Mouse (Mus musculus): ENCODE data around the gene Prickle1.

Gene Prickle1

DNA sequence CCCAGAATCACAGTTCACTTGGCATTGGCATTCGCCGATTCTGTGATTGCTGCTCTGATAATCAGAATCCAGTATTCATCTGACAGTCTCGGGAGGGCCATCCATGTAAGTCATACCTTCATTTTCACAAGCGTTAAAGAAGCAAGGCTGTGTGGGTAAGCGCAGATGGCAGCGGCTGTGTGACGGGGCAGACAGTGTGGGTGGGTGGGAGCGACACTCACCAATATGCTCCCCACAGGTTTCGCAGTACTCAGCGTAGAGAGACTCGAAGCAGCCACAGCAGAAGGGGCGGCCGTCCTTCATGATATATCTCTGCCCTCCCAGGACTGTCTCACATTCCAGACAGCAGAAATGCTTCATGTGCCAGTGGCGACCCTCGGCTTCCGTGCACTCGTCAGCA lies 90.9 kb downstream of the Prickle1 start:
- DNase-seq (ENCODE audit: low spot score in 2 of 2), result no peak

DNA sequence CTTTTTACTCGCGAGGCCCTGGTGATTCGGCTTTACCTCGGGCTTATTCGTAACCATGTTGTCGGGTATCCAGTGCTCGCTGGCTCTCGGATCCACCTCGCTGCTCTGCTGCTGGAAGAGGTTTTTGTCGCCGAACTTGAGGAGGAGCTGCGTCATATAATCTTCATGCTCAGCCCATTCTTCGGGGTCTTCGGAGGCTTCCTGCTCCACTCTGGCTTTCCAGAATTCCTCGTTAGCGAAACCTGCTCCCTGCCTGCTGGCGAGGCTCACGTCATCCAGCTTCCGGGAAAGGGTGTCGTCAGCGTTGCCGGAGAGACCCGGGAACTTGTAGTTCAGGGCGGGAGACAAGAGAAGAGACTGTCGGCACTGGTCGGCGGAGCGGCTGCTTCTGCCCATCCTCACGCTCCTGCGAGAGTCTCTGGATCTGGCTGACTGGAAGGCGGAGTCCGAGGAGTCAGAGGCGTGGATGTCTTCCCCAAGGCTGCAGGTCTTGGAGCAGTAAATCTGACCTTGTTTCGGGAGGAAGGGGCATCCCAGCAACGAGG lies 92.4 kb downstream of the Prickle1 start:
- DNase-seq (ENCODE audit: low spot score in 2 of 2), result no peak

DNA sequence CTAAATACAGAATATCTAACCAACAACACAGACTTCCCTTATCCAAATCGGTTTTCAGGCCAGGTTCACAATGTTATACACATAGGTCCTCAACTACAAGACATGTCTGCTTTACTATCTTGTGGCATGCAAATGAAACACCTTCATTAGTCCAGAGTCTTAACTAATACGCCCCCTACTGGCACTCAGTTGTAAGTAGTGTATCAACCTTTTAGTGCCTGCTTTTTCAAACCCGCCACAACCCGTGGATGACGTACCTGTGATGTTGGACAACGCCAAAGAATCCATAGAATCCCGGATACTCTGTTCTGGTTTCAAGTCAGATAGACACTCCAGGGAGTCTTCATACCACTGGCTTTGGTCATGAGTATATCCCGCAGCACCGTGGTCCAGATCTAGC lies 93.0 kb downstream of the Prickle1 start:
- no peak for DNase-seq (ENCODE audit: low spot score in 2 of 2)

DNA sequence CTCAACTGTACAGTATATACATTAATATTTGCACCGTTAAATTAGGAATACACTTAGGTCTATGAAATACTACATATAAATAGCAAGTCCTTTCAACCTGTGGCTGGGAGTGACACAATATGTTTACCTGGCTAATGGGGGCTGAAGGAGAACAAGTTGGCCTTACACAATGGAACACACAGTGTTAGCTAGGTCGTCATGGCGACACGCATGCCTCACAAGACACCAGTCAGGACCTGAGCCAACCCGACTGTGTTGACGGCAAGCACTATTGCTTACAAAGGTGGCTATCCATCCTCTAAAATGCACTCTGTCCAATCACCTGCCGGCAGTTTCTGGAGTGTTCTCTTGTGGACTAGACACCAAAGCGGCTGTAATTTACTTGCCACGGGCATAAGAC lies 95.8 kb downstream of the Prickle1 start:
- DNase-seq (ENCODE audit: low spot score in 2 of 2), result no peak

DNA sequence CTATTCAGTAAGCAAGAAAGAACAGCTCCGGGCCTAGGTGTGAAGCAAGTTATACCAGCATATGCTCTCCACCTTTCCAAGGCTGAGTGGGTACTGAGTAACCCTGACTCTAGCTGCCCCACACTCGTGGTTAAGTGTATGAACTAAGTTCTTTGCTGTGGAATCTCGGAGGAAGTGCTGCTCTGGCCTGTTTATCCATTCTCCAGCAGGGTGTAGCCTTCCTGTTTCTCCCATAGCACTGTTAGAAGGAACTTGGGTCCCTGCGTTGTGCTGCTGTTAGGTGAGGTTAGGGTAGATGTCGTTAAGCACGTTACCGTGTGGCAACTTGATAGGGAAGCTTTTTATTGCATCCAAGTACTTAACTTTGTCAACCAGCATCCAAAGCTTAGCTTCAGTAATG lies 101.0 kb downstream of the Prickle1 start:
- no peak for DNase-seq (ENCODE audit: low spot score in 2 of 2)

DNA sequence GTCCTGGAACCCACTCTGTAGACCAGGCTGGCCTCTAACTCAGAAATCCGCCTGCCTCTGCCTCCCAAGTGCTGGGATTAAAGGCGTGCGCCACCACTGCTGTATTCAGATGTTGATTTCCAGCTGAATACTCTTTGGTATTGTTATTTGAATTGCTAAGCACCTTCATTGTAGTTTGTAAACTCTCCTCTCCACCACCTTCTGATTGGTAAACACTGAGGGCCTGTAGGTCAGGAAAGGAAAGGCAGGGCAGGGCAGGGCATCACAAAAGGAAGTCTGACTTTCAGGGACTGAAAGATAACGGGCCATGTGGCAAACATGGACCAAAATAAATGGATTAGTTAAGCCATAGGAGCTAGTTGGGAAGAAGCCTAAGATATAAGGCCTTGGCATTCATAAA lies 106.1 kb downstream of the Prickle1 start:
- DNase-seq (ENCODE audit: low spot score in 2 of 2), result no peak

DNA sequence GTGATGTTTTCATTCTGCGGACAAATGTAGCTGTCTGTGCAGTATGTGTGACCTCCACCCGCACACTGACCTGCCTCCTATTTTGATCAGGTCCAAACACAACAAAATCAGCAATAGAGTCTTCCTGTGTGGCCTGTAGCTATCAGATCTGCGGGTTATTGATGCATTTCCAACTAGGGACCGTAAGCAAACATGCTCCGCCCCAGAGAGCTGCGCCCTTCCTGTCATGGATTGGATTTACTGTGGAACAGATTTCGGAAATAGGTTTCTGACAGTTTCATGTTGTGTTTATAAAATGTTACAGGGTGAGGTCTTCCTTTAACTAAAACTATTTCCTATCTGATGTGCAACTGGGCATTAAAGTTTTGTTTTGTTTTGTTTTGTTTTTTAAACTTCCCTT lies 109.6 kb downstream of the Prickle1 start:
- no peak for DNase-seq (ENCODE audit: low spot score in 2 of 2)

DNA sequence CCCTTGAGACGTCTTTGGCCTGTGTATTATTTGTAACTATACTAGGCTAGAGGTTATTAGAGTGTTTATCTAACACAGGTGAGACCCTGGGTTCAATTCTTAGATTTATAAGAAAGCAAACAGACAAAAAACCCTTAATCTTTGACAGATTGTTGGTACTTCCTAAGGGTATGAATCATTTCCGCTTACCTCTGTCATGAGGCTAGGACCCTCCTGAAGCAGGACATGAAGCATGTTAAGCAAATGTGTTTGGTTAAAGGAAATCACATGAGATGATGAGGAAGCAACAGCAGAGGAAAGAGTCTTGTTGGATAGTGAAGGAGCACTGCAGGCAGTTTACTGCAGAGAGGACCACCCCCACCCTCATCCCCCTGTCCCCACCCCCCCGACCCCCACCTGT lies 110.4 kb downstream of the Prickle1 start:
- DNase-seq (ENCODE audit: low spot score in 2 of 2), result no peak

DNA sequence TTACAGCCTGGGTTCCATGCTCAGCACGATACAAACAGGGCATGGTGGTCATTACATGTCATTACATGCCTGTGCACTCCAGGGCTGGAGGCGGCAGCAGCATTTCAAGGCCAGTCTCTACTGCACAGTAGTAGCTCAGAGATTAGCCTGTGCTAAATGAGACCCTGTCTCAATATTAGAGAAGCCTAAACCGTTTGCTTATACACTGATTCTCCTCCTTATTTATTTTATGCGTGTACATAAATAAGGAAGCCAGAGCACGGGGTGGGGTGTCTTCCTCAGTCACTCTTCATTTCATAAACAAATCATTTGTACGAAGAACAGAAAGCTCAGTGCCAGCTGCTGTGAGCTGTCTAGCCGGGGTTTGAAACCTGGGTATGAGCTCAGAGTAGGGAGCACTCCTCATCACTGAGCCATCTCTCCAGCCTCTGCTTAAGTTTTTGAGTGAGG lies 111.4 kb downstream of the Prickle1 start:
- DNase-seq (ENCODE audit: low spot score in 2 of 2), result no peak

DNA sequence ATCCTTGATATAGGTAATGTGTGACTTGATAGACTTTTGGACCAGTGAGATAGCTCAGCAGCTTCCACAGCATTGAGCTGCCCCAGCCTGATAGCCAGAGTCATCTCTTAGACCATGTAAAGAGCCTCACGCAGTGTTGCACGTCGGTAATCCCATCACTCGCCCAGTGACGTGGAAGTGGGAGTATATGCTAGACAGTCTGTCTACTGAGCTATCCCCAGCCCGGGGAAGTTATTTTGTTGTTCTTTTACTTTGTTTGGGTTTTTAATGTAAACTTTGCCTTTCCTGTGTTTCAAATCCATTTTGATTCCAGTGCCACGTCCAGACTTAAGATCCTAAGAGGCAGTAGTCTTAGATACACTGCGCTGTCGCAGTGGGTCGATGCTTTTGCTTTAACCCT lies 114.6 kb downstream of the Prickle1 start:
- DNase-seq (ENCODE audit: low spot score in 2 of 2), result no peak

DNA sequence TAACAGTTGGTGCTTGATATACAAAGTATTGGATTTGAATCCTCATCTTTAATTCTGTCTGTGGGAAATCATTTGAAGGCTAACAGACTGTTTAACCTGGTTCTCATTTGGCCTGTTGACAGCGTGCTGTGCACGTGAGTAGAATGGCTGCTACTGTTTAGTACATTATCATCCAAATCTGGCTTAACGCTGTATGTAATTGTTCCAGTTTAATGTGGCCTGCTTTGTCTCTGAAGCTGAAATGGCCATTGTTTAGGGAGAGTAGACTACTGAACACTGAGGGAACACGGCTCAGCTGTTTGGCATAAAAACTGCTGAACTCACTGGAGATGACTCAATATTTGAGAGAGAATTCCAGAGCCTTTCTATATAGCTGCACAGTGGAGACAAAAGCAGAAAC lies 116.2 kb downstream of the Prickle1 start:
- no peak for DNase-seq (ENCODE audit: low spot score in 2 of 2)

DNA sequence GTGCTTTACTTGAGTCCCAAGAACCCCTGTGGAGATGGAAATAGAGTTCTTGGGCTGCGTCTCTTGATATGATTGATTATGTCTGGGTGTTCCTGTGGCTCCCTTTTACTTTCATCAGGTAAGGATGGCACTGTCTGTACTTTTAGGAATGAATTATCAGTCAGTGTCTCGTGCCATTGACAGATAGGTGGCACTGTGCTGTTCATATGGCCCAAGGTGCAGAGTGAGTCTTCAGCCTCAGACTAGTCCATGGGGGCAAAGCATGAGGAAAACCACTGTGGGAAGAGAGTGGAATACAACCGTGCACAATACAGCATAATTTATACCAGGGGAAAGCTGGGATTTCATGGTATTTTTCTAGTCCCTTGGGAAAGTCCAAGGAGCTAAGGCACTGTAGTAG lies 117.0 kb downstream of the Prickle1 start:
- no peak for DNase-seq (ENCODE audit: low spot score in 2 of 2)

DNA sequence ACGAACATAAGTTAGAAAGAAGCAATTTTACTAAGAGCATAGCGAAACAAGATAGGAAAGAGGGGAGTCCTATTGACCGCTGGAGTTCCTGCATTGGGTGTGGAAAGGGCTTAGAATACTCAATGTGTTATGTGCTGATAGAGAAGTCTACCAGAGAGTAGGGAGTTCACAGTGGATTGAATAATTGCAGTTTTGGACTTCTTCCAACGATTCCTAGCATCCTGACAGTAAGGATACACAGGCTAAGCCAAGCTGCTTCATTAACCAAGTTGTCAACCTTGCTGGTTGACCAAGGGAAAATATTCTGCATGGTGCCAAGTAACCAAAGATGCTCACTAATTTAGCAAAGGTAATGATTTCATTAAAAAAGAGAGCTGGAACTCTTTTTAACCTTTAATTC lies 118.0 kb downstream of the Prickle1 start:
- DNase-seq (ENCODE audit: low spot score in 2 of 2), result no peak

DNA sequence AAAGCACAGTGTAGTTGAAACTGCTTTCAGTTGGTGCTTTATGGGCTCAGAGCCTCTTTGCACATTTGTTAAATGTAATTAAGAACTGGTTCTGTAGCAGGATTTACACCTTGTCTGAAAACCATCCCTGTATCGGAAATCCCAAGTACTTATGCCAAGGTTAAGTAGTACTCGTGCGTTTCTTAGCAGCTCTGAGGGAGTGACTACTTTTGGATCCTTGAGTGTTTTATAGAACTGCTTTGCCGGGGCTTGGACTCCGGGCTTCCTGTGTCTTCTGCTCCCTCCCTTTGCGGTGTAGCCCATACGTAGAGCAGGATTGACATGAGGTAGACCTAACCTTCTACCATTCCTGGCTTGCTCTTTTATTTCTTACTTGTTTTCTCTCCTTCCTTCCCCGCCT lies 120.0 kb downstream of the Prickle1 start:
- DNase-seq (ENCODE audit: low spot score in 2 of 2), result no peak

DNA sequence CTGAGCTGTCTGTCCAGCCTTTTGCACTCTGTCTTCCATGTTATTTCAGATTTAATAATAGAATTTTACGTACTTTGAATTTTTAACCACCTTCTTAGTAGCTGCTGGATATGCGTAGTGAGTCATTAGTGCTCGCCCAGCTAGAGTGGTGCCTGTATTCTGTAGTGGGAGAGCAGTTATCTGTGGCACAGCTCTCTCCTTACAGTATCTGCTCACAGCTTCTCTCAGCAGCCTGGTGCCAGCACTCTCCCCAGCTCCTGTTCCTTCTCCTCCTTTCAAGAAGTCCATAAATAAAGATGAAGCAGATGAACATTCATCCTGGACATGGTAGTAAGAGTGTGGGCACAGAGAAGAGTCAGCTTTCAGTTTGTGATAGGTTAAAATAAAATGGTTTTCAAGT lies 121.4 kb downstream of the Prickle1 start:
- DNase-seq (ENCODE audit: low spot score in 2 of 2), result no peak

DNA sequence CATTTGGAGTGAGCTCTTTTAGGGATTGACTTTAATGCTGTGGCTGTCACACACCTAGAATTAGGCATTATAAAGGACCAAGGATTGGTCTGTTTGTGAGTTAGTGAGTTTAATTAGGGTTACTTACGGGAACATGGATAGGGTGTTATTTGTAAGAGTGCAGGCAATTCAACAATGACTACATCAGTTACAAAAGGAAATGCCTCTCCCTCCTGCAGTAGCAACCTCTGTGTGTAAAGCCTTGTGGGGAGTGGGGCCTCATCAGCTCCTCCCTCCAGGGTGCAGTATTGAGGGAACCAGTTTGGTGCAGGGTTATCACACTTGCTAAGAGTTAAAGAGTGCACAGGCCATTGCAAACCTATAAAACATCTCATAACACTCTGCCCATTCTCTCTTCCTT lies 123.6 kb downstream of the Prickle1 start:
- DNase-seq (ENCODE audit: low spot score in 2 of 2), result no peak

DNA sequence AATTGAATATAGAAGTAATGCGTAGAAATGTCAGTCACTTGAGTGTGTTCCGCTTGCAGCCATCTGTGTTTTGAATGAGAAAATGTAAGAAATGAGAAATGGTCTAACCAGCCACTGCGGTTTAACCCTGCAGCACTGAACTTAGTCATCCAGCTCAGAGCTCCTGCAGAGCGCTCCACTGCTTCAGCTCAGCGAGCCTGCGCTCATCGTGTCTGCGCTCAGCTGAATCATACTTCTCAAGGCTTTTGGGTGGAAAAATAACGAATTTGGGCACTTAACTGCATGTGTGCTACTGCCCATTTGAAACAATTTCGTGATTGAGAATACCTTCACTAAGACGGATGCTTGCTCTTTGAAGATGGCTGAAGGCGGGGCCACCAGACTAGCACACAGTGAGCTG lies 124.0 kb downstream of the Prickle1 start:
- DNase-seq (ENCODE audit: low spot score in 2 of 2), result no peak

DNA sequence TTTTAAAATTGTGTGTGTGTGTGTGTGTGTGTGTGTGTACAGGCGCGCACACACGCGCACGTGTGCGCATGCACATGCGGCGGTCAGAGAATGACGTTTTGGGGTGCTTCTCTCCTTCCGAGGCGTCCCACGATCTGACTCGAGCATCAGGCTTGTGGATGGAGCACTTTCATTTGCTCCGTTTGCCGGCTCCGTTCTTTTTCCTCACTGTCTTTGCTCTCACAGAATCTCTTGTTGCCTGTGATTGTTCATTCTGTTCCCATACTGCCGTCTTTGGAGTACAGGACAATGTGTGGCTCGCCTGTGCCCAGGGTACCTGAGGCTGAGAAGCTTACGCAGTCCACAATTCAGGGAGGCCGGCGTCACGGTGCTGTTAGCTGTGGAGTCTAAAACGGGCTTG lies 134.6 kb downstream of the Prickle1 start:
- no peak for DNase-seq (ENCODE audit: low spot score in 2 of 2)

DNA sequence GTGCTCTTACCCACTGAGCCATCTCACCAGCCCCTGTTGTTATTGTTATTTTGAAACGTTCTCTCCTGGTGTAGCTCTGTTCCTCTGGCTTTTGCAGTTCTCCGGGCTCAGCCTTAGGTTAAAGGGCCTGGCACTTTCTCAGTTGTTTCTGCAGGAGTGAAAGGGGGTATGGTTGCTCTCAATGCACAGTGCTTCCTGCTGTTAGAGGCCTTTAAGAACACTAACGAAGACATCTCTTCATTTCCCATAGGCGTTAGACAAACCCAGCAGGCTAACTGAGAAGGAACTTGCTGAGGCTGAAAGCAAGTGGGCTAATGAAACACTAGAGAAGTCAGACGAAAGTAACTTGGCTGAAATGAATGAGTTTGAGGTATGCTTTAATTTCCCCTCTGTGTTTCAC lies 136.3 kb downstream of the Prickle1 start:
- DNase-seq (ENCODE audit: low spot score in 2 of 2), result no peak

DNA sequence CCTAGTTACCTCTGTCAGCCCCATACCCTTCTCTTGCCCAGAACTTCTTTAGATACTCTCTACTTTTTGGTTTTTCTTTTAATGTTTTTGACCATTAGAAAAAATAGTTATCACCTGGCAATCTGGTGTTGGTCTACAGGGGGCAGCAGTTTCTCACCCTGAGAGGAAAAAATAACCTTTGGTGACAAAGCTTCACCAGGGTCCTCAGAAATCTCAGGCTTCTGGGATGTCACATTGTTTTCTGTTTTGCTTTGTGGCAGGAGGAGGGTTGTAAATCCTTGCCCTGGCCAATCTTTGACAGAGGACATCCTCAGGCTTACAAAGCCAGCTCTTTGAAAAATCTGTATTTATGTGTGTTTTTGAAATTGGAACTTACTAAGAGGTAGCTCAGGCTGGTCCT lies 139.7 kb downstream of the Prickle1 start:
- DNase-seq (ENCODE audit: low spot score in 2 of 2), result no peak

DNA sequence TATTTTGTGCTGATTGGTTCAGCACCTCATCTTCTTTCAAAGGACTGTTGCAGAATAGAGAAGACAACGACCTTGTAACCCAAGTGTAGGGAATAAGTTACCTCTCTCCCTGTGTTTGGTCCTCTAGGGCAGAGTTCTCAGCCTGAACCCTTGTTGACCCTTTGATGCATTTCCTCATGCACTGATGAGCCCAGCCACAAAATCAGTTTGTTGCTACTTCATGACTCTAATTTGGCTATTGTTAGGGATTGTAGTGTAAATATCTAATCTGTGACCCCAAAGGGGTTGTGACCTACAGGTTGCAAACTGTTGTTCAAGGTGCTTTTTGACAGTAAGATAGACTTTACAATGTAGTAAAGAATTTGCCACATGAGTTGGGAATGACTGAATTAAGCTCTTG lies 142.4 kb downstream of the Prickle1 start:
- DNase-seq (ENCODE audit: low spot score in 2 of 2), result no peak
